Mouse (Mus musculus) MEL (cell line): ENCODE measurements around the gene Vcan. TPM values are rescaled to one million over a fixed set of nuclear protein-coding genes. Genes with fewer than 3 reads are reported as not detected.
A peak's percentile ranks its signal among the peaks of the same experiment; 100 is the strongest.

ENCODE experiments used
- DNase-seq: peaks from one replicate; pipeline ENCODE4 v3.0.0; 2011; ENCODE audit warnings: low read depth, low spot score
- H3K27ac ChIP-seq: 2 replicates; pipeline ENCODE4 v1.5.1; 2012; ENCODE audit warnings: low read depth, mild to moderate bottlenecking, control low read depth, low read length, moderate library complexity; ENCODE audit not compliant: control insufficient read depth
- H3K27me3 ChIP-seq, 2 experiments: fragments of 150-350 bp in 1 of 2; sonication (generic) in 1 of 2; 2 replicates each; pipeline ENCODE4 v1.6.1; 2012; ENCODE audit warnings: low read length in 2 of 2, mild to moderate bottlenecking in 2 of 2, improper control_type of control experiment in 1 of 2, moderate library complexity in 1 of 2; ENCODE audit not compliant: insufficient read depth in 2 of 2, control insufficient read depth in 1 of 2
- H3K36me3 ChIP-seq, 2 experiments: 2 replicates each; pipeline ENCODE4 v1.6.1; 2012 to 2014; ENCODE audit warnings: low read length in 2 of 2, improper control_type of control experiment in 1 of 2, inconsistent platforms in 1 of 2, mild to moderate bottlenecking in 1 of 2; ENCODE audit not compliant: insufficient read depth in 2 of 2, control insufficient read depth in 1 of 2
- H3K4me1 ChIP-seq, 2 experiments: fragments of 150-350 bp in 1 of 2; sonication (generic) in 1 of 2; 2 replicates each; pipeline ENCODE4 v1.6.1; 2012; ENCODE audit warnings: low read length in 2 of 2, improper control_type of control experiment in 1 of 2, mild to moderate bottlenecking in 1 of 2; ENCODE audit not compliant: insufficient read depth in 2 of 2, control insufficient read depth in 1 of 2
- H3K4me3 ChIP-seq, 2 experiments: fragments of 150-350 bp in 1 of 2; sonication (generic) in 1 of 2; 2 replicates each; pipeline ENCODE4 v1.5.1; 2012; ENCODE audit warnings: low read depth in 2 of 2, low read length in 2 of 2, mild to moderate bottlenecking in 2 of 2, moderate library complexity in 2 of 2, control low read depth in 1 of 2, improper control_type of control experiment in 1 of 2; ENCODE audit not compliant: control insufficient read depth in 1 of 2, insufficient read depth in 1 of 2
- H3K79me2 ChIP-seq: 2 replicates; pipeline ENCODE4 v1.6.1; 2012; ENCODE audit warnings: mild to moderate bottlenecking, low read length, moderate library complexity; ENCODE audit not compliant: control insufficient read depth, poor library complexity, insufficient read depth
- H3K9ac ChIP-seq: 2 replicates; pipeline ENCODE4 v1.6.1; 2012; ENCODE audit warnings: low read depth, mild to moderate bottlenecking, control low read depth, low read length, moderate library complexity; ENCODE audit not compliant: control insufficient read depth, poor library complexity, severe bottlenecking
- H3K9me3 ChIP-seq: fragments of 150-350 bp; sonication (generic); replicated peaks from 2 replicates; pipeline ENCODE4 v1.6.1; 2012; ENCODE audit warnings: mild to moderate bottlenecking, low read length, improper control_type of control experiment, moderate library complexity; ENCODE audit not compliant: insufficient read depth
- CHD1 ChIP-seq: IDR thresholded peaks from 2 replicates; pipeline ENCODE4 v1.6.1; 2012; ENCODE audit warnings: low read depth, mild to moderate bottlenecking, inconsistent platforms, low read length, improper control_type of control experiment
- CHD2 ChIP-seq: IDR thresholded peaks from 2 replicates; pipeline ENCODE4 v1.6.1; 2011; ENCODE audit warnings: low read length, improper control_type of control experiment
- ELF1 ChIP-seq: IDR thresholded peaks from 2 replicates; pipeline ENCODE4 v1.6.1; 2014; ENCODE audit warnings: low read depth, mild to moderate bottlenecking, inconsistent platforms, low read length, improper control_type of control experiment, moderate library complexity
- ETS1 ChIP-seq: IDR thresholded peaks from 2 replicates; pipeline ENCODE4 v1.6.1; 2012; ENCODE audit warnings: low read depth, mild to moderate bottlenecking, inconsistent platforms, low read length, improper control_type of control experiment, moderate library complexity
- HCFC1 ChIP-seq: IDR thresholded peaks from 2 replicates; pipeline ENCODE4 v1.6.1; 2012; ENCODE audit warnings: low read depth, mild to moderate bottlenecking, inconsistent platforms, low read length, improper control_type of control experiment, moderate library complexity
- JUND ChIP-seq: IDR thresholded peaks from 2 replicates; pipeline ENCODE4 v1.6.1; 2011; ENCODE audit warnings: low read depth, mild to moderate bottlenecking, improper control_type of control experiment, low read length
- KAT2A ChIP-seq: conservative IDR thresholded peaks from 2 replicates; pipeline ENCODE4 v1.6.1; 2012; ENCODE audit warnings: low read depth, low read length, improper control_type of control experiment, inconsistent platforms
- MAX ChIP-seq: IDR thresholded peaks from 2 replicates; pipeline ENCODE4 v1.6.1; 2011; ENCODE audit warnings: low read length, improper control_type of control experiment
- MAZ ChIP-seq: IDR thresholded peaks from 2 replicates; pipeline ENCODE4 v1.6.1; 2012; ENCODE audit warnings: low read depth, mild to moderate bottlenecking, inconsistent platforms, low read length, improper control_type of control experiment
- MEF2A ChIP-seq: IDR thresholded peaks from 2 replicates; pipeline ENCODE4 v1.6.1; 2014; ENCODE audit warnings: low read depth, mild to moderate bottlenecking, inconsistent platforms, low read length, improper control_type of control experiment; ENCODE audit not compliant: poor library complexity, insufficient replicate concordance, severe bottlenecking; ENCODE audit errors: extremely low read depth
- MYB ChIP-seq: IDR thresholded peaks from 2 replicates; pipeline ENCODE4 v1.6.1; 2011; ENCODE audit warnings: mild to moderate bottlenecking, low read depth, low read length, improper control_type of control experiment
- NRF1 ChIP-seq: IDR thresholded peaks from 2 replicates; pipeline ENCODE4 v1.6.1; 2014; ENCODE audit warnings: low read depth, mild to moderate bottlenecking, inconsistent platforms, low read length, improper control_type of control experiment, moderate library complexity; ENCODE audit not compliant: poor library complexity, insufficient read depth, severe bottlenecking
- POLR2A ChIP-seq, 2 experiments: IDR thresholded peaks; 2 replicates each; pipeline ENCODE4 v1.6.1; 2011 to 2012; ENCODE audit warnings: low read length in 2 of 2, mild to moderate bottlenecking in 2 of 2, control low read depth in 1 of 2, improper control_type of control experiment in 1 of 2, low read depth in 1 of 2, moderate library complexity in 1 of 2; ENCODE audit not compliant: control insufficient read depth in 1 of 2, insufficient read depth in 1 of 2, poor library complexity in 1 of 2
- RAD21 ChIP-seq: IDR thresholded peaks from 2 replicates; pipeline ENCODE4 v1.6.1; 2011; ENCODE audit warnings: mild to moderate bottlenecking, low read depth, low read length, improper control_type of control experiment
- SIN3A ChIP-seq: IDR thresholded peaks from 2 replicates; pipeline ENCODE4 v1.6.1; 2012; ENCODE audit warnings: low read length, improper control_type of control experiment, inconsistent platforms
- SMC3 ChIP-seq: IDR thresholded peaks from 2 replicates; pipeline ENCODE4 v1.6.1; 2011; ENCODE audit warnings: low read depth, low read length, improper control_type of control experiment
- TAL1 ChIP-seq: IDR thresholded peaks from 2 replicates; pipeline ENCODE4 v1.6.1; 2012; ENCODE audit warnings: mild to moderate bottlenecking, inconsistent platforms, low read length, moderate library complexity, mixed read lengths
- TBP ChIP-seq: IDR thresholded peaks from 2 replicates; pipeline ENCODE4 v1.8.0; 2011; ENCODE audit warnings: low read depth, low read length, improper control_type of control experiment
- TCF12 ChIP-seq: IDR thresholded peaks from 2 replicates; pipeline ENCODE4 v1.6.1; 2014; ENCODE audit warnings: low read depth, mild to moderate bottlenecking, inconsistent platforms, low read length, improper control_type of control experiment, moderate library complexity
- USF1 ChIP-seq: IDR thresholded peaks from 2 replicates; pipeline ENCODE4 v1.6.1; 2014; ENCODE audit warnings: low read depth, mild to moderate bottlenecking, inconsistent platforms, low read length, improper control_type of control experiment, moderate library complexity
- USF2 ChIP-seq, 2 experiments: IDR thresholded peaks; 2 replicates each; pipeline ENCODE4 v1.6.1; 2011 to 2012; ENCODE audit warnings: improper control_type of control experiment in 2 of 2, low read length in 2 of 2, borderline replicate concordance in 1 of 2, inconsistent platforms in 1 of 2, low read depth in 1 of 2, mild to moderate bottlenecking in 1 of 2; ENCODE audit not compliant: insufficient read depth in 1 of 2
- ZC3H11A ChIP-seq: IDR thresholded peaks from 2 replicates; pipeline ENCODE4 v1.6.1; 2012; ENCODE audit warnings: low read depth, mild to moderate bottlenecking, inconsistent platforms, low read length, improper control_type of control experiment
- ZKSCAN1 ChIP-seq: IDR thresholded peaks from 2 replicates; pipeline ENCODE4 v1.6.1; 2012; ENCODE audit warnings: low read depth, mild to moderate bottlenecking, inconsistent platforms, low read length, improper control_type of control experiment, moderate library complexity
- polyA plus RNA-seq, 2 experiments: library from polyadenylated mRNA; stranded (reverse) in 1 of 2; unstranded in 1 of 2; fragments of >175 nt in 1 of 2; fragments of >200 nt in 1 of 2; gene quantifications; 2 replicates each; pipeline versions ENCODE4 v1.2.1 to v1.2.4; 2012; ENCODE audit warnings: low replicate concordance in 2 of 2, low read depth in 1 of 2; ENCODE audit not compliant: insufficient read length in 2 of 2, insufficient read depth in 1 of 2, missing spikeins in 1 of 2
- total RNA-seq: library from RNA; depleted of rRNA; stranded (reverse); fragments of 300-350 nt; gene quantifications from 2 replicates; pipeline ENCODE4 v1.2.3, GENCODE M21; 2012

Gene Vcan
- total and polyA plus RNA-seq, 3 experiments: 0.10 TPM; not detected in 2

DNA sequence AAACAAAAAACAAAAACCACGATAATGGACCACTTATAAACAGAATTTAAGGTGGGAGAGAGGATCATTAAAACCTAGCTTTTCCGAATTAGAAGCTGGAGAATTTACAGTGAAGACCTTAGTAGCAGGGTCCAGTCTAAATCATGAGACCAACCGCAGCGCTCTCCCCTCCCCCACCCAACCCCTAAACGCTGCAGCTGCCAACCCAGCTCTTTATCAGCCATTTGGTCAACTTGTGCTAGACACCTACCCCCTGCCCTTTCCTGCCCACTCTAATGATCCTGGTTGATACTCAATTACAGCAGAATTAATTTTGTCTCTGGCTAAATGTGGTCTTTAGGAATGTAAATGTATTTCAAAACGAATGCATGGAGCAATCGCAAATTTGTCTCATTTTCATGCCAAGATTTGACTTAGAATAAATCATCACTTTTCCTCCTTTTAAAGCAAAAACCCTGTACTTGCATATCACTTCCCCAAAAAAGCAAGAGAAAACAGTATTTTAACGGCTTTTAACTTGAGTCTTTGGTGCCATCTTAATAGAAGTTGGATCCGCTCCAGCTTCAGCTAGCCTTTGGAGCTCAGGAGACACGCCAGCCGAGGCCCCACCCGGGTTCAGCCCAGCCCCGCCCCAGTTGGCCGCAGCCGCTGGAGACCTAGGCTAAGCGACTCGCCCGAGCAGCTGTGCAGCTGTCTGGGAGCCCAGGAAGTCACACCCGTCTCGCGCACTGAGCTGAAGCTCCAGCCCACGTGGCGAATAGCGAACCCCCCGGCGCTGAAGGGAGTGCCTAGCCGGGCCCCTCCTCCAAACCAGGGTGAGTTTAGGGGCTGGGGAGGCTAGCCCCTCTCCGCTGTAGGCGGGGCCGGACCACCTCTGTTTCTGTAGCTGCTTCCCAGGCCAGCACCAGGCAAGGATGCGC lies 3.3 kb downstream of the Vcan start (continued):
- TF ChIP-seq USF2 (IDR thresholded peaks at IDR 0.05; ENCODE audit: borderline replicate concordance in 1 of 2, insufficient read depth in 1 of 2, low read depth in 1 of 2, low read length in 2 of 2) (no peak), NRF1 (no peak), CHD2 (no peak), TBP (no peak)

DNA sequence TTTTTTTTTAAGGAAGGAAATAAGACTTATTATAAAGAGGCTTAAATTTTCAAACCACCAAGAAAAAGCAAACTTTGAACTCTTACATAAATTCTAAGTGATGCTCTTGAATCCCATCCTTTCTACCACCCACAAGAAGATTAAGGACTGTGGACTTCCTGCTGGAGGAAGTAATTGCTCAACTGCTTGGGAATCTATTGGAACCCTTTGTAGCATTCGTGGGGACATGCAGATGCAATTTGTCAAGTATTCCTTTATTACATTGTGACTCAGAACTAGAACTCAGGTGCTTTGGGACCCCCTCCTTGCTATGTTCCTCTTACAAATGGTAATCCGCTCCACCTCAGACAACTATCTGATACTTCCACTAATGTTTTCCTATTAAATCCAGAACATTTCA lies 4.0 kb downstream of the Vcan start:
- H3K27me3 ChIP-seq: no peaks in the 10 kb centered on the region
- H3K79me2 ChIP-seq: no peaks in the 10 kb centered on the region
- H3K27ac ChIP-seq: no peak overlapping the region
- no peaks in the 10 kb centered on the region for H3K36me3 ChIP-seq
- H3K9me3 ChIP-seq: no peaks in the 10 kb centered on the region
- H3K9ac ChIP-seq: no peak overlapping the region
- no peaks in the 10 kb centered on the region for H3K4me1 ChIP-seq
- H3K4me3 ChIP-seq: no peak overlapping the region
- peak; percentile 9 for DNase-seq
- no peak for TF ChIP-seq ETS1
- no peak for TF ChIP-seq POLR2A (IDR thresholded peaks at IDR 0.05; ENCODE audit: control insufficient read depth in 1 of 2, insufficient read depth in 1 of 2, low read depth in 1 of 2, low read length in 2 of 2, poor library complexity in 1 of 2)
- no peak for TF ChIP-seq MAZ
- no peak for TF ChIP-seq SIN3A
- TF ChIP-seq SMC3: no peak
- no peak for TF ChIP-seq KAT2A
- TF ChIP-seq TBP: no peak
- TF ChIP-seq ELF1: no peak
- TF ChIP-seq RAD21: no peak
- no peak for TF ChIP-seq TCF12

DNA sequence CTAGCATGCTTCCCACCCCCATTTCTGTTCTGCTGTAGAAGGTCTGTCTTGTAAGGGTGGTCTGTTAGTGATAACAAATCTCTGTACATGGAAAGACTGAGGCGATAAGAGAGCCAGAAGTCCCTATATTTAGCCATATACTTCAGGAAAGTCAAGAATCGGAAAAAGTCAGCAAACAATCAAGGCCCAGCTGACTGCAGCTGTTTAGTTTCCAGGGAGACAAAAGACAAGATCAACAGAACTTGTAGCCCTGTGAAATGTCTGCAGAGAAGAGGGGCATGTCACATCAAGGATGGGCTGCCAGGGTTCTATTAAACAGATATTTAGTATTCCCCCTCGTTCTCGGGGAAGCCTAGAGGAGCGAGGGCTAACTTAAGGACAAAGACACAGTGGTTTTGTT lies 7.2 kb downstream of the Vcan start:
- TF ChIP-seq RAD21: no peak
- TF ChIP-seq MAX: no peak
- TF ChIP-seq MYB: no peak
- TF ChIP-seq ZC3H11A: no peak
- TF ChIP-seq MEF2A: no peak
- no peak for TF ChIP-seq ELF1
- TF ChIP-seq ZKSCAN1: no peak
- no peak for TF ChIP-seq USF1
- TF ChIP-seq TAL1: no peak
- TF ChIP-seq JUND: no peak
- TF ChIP-seq SIN3A: no peak
- TF ChIP-seq HCFC1: no peak
- TF ChIP-seq CHD1: no peak
- no peak for TF ChIP-seq NRF1
- Histone ChIP-seq H3K4me3 (no peak overlapping the region), H3K36me3 (no peaks in the 10 kb centered on the region), H3K9me3 (no peaks in the 10 kb centered on the region), H3K27ac (no peak overlapping the region), H3K4me1 (no peaks in the 10 kb centered on the region), H3K9ac (no peak overlapping the region), H3K79me2 (no peaks in the 10 kb centered on the region), H3K27me3 (no peaks in the 10 kb centered on the region; a peak in 1 of 4 replicates)
- no peak for DNase-seq
